18 mouse cellular contexts compared by ENCODE assay signal in genomic region chr17:46548741-46549140, GRCm38 (mm10). TPM values are rescaled to one million over a fixed set of nuclear protein-coding genes. Genes with fewer than 3 reads are reported as not detected.
DNase-seq lines count a peak whose midpoint lies in the region; ATAC-seq and TF ChIP-seq lines count a peak whose summit lies in the region.
"Had no signal": no experiment of that assay in that cellular context is flagged by ENCODE, and none has a peak within 500 bp of the region (broad histone marks: within the 10 kb centered on the region; RNA-seq: fewer than 3 reads in every experiment).

No protein-coding gene starts in this region.

- H3K9me3 ChIP-seq in kidney, embryonic 14.5 days (ENCODE audit: control insufficient read depth, low read length), result no peaks in the 10 kb centered on the region; the same call in 1 of the 2 replicates
- H3K9me3 ChIP-seq in E14TG2a.4 (ENCODE audit: low read length), result no peaks in the 10 kb centered on the region
- H3K9me3 ChIP-seq: hindbrain, embryonic 13.5 days; limb, embryonic 15.5 days; midbrain, embryonic 15.5 days; neural tube, embryonic 13.5 days had no signal

- TF ChIP-seq CTCF in E14TG2a.4 (conservative IDR thresholded peaks at IDR 0.05; ENCODE audit: low read length), result no peak

- H3K4me2 ChIP-seq in kidney, embryonic 14.5 days (replicated peaks; ENCODE audit: low read depth, low read length), result no peak overlapping the region
- H3K4me2 ChIP-seq: hindbrain, embryonic 13.5 days; limb, embryonic 15.5 days; lung, embryonic 14.5 days; midbrain, embryonic 15.5 days; neural tube, embryonic 13.5 days had no signal

- no peak overlapping the region for H3K27ac ChIP-seq in kidney, embryonic 14.5 days (ENCODE audit: low read depth, low read length)
- H3K27ac ChIP-seq: hindbrain, embryonic 13.5 days; kidney, postnatal 0 days; limb, embryonic 15.5 days; liver, embryonic 14.5 days; midbrain, embryonic 15.5 days; neural tube, embryonic 13.5 days had no signal

- no peaks in the 10 kb centered on the region for H3K27me3 ChIP-seq in kidney, embryonic 14.5 days (ENCODE audit: control insufficient read depth, insufficient read depth, low read length)
- peaks cover 33% of the 10 kb centered on the region for H3K27me3 ChIP-seq in E14TG2a.4 (ENCODE audit: insufficient read depth, low read length)
- H3K27me3 ChIP-seq: limb, embryonic 15.5 days; midbrain, embryonic 15.5 days; Patski had no signal

- WGBS in kidney, embryonic 14.5 days, result 59% methylated on average over 11 of the region's 11 CpGs

- no peak overlapping the region for H3K9ac ChIP-seq in kidney, embryonic 14.5 days (ENCODE audit: low read depth, low read length)
- H3K9ac ChIP-seq: hindbrain, embryonic 13.5 days; limb, embryonic 15.5 days; liver, embryonic 14.5 days; lung, embryonic 14.5 days; midbrain, embryonic 15.5 days; neural tube, embryonic 13.5 days had no signal

- intact Hi-C loops in heart, postnatal 36 days (cut with DNase I), result loop anchor here (1.0 kb wide), 1 partner anchor 23 kb away; no protein-coding TSS in a partner anchor

- no peak overlapping the region for H3K4me3 ChIP-seq in kidney, embryonic 14.5 days (ENCODE audit: low read length)
- peak overlapping the region; percentile 43; the same call in 1 of the 2 replicates for H3K4me3 ChIP-seq in E14TG2a.4 (replicated peaks; ENCODE audit: low read length)
- H3K4me3 ChIP-seq: hindbrain, embryonic 13.5 days; limb, embryonic 15.5 days; midbrain, embryonic 15.5 days; myocyte; neural tube, embryonic 13.5 days had no signal

- peaks cover 39% of the 10 kb centered on the region for H3K4me1 ChIP-seq in kidney, embryonic 14.5 days (ENCODE audit: control insufficient read depth, insufficient read depth, low read length)
- H3K4me1 ChIP-seq in E14TG2a.4 (replicated peaks; ENCODE audit: low read depth, low read length), result peaks cover 64% of the 10 kb centered on the region

- peaks cover 40% of the 10 kb centered on the region for H3K36me3 ChIP-seq in kidney, embryonic 14.5 days (ENCODE audit: control insufficient read depth, insufficient read depth, low read length)
- peaks cover 44% of the 10 kb centered on the region for H3K36me3 ChIP-seq in E14TG2a.4 (ENCODE audit: insufficient read depth, low read length)

- peak; percentile 60 for DNase-seq in cerebellum, adult 9-11 months
- no peak for DNase-seq in cerebellum, adult 11 months
- DNase-seq in kidney, adult 11 months, result peak; percentile 67
- DNase-seq in kidney, postnatal 14 days, result peak; percentile 57
- no peak for DNase-seq in heart, postnatal 36 days
- DNase-seq: adrenal gland, adult 2 months had no signal

- no peak for ATAC-seq in kidney, embryonic 14.5 days (ENCODE audit: low FRiP score, low TSS enrichment)
- no peak for ATAC-seq in erythroblast, adult 5-6 weeks (replicated peaks; ENCODE audit: low FRiP score, poor library complexity, severe bottlenecking)
- ATAC-seq: midbrain, embryonic 15.5 days; Patski had no signal

RNA-seq across cellular contexts. Expression of gene Cul9, which starts 2.6 kb away (rescaled TPM):
- 3.0 and 4.8 TPM in 2 replicates for polyA plus RNA-seq in kidney, embryonic 14.5 days (2014; fragmentation: Nextera tagmentation; extraction: Ambion mirVana)
- 1.3 TPM in 1 of 2 replicates, not detected in the other for total RNA-seq in erythroblast, adult 5-6 weeks (2015; ENCODE audit: low replicate concordance)
- 3.3 and 4.5 TPM in 2 replicates for total RNA-seq in erythroblast, adult 5-6 weeks (2017; ENCODE audit: low replicate concordance)
- 10 to 100 TPM; 20.3 to 24.0 TPM for total RNA-seq in heart, postnatal 36 days (2021)

RNA-seq across cellular contexts. Expression of gene Srf, which starts 7.2 kb away (rescaled TPM):
- 10.3 and 12.8 TPM in 2 replicates for polyA plus RNA-seq in kidney, embryonic 14.5 days (2014; fragmentation: Nextera tagmentation; extraction: Ambion mirVana)
- 7.3 and 11.5 TPM in 2 replicates for total RNA-seq in erythroblast, adult 5-6 weeks (2015; ENCODE audit: low replicate concordance)
- total RNA-seq in erythroblast, adult 5-6 weeks (2017; ENCODE audit: low replicate concordance), result 6.0 and 7.8 TPM in 2 replicates
- total RNA-seq in heart, postnatal 36 days (2021), result 10 to 100 TPM; 85.7 to 94.7 TPM

RNA-seq across cellular contexts. Expression of gene Dnph1, which starts 52.2 kb away (rescaled TPM):
- 67.9 and 71.2 TPM in 2 replicates for polyA plus RNA-seq in kidney, embryonic 14.5 days (2014; fragmentation: Nextera tagmentation; extraction: Ambion mirVana)
- total RNA-seq in erythroblast, adult 5-6 weeks (2015; ENCODE audit: low replicate concordance), result 2.7 and 3.3 TPM in 2 replicates
- total RNA-seq in erythroblast, adult 5-6 weeks (2017; ENCODE audit: low replicate concordance), result 1.5 and 4.0 TPM in 2 replicates
- total RNA-seq in heart, postnatal 36 days (2021), result 1 to 10 TPM in 1 of 2 experiments, under 1 TPM in 1; 0.89 to 2.2 TPM

Comparison
In these comparisons a context has a peak if more than half of its experiments do, and no peak if none do; other contexts are left out.
1. DNase-seq: peak in cerebellum, adult 9-11 months (single experiment), kidney, adult 11 months (single experiment) and kidney, postnatal 14 days (single experiment); none in cerebellum, adult 11 months (single experiment) and heart, postnatal 36 days (0 of 2).
2. RNA of gene Srf, which starts 7.2 kb away (total RNA-seq): 85.7 to 94.7 TPM in heart, postnatal 36 days; 6.0 to 11.5 TPM in erythroblast, adult 5-6 weeks; every median in the first group is over 4 times any median in the second.